Mouse (Mus musculus): ENCODE measurements at regions not wholly inside any gene's neighbourhood (a gene's known extent, or its start where the extent isn't known, plus 50 kb on each side); places are given as distances from the start of the nearest gene placed in this dataset.
"Not testable (repeated sequence)": the region's sequence is repeated elsewhere in the genome, so short reads cannot be mapped to it uniquely, and the experiment has no call there.

- WGBS = 76% methylated on average over 11 of the region's 11 CpGs
- no peak overlapping the region for H3K4me3 ChIP-seq
- H3K9me3 ChIP-seq (replicated peaks) = no peaks in the 10 kb centered on the region
- no peaks in the 10 kb centered on the region for H3K36me3 ChIP-seq
- H3K4me1 ChIP-seq (replicated peaks) = no peaks in the 10 kb centered on the region
- ATAC-seq (replicated peaks; ENCODE audit: insufficient number of reproducible peaks, insufficient read depth, low FRiP score, low read depth) = no peak
- H3K9ac ChIP-seq = no peak overlapping the region
- no peak overlapping the region for H3K27ac ChIP-seq
- no peaks in the 10 kb centered on the region for H3K27me3 ChIP-seq
- H3K4me2 ChIP-seq = no peak overlapping the region
Observed at GRCm38 (mm10) chr6:24384193-24384888, 130.5 kb downstream of the Iqub start.

- H3K27ac ChIP-seq = no peak overlapping the region
Observed at GRCm38 (mm10) chr6:24379859-24380258, 135.0 kb downstream of the Iqub start.

GRCm38 (mm10) chr6:24376728-24377127, 138.1 kb downstream of the Iqub start:
- H3K36me3 ChIP-seq = no peaks in the 10 kb centered on the region
- no peaks in the 10 kb centered on the region for H3K27me3 ChIP-seq
- no peak overlapping the region for H3K27ac ChIP-seq
- no peaks in the 10 kb centered on the region for H3K9me3 ChIP-seq (replicated peaks)
- H3K4me3 ChIP-seq = no peak overlapping the region
- no peak for ATAC-seq (replicated peaks; ENCODE audit: insufficient number of reproducible peaks, insufficient read depth, low FRiP score, low read depth)
- no peaks in the 10 kb centered on the region for H3K4me1 ChIP-seq (replicated peaks)
- no peak overlapping the region for H3K9ac ChIP-seq
- 85% methylated on average over 4 of the region's 4 CpGs for WGBS
- H3K4me2 ChIP-seq = no peak overlapping the region

More at GRCm38 (mm10) chr6:24379859-24380258, 135.0 kb downstream of the Iqub start:
- ATAC-seq (replicated peaks; ENCODE audit: insufficient number of reproducible peaks, insufficient read depth, low FRiP score, low read depth) = no peak
- 38% methylated on average over 2 of the region's 2 CpGs for WGBS
- no peak overlapping the region for H3K9ac ChIP-seq
- no peaks in the 10 kb centered on the region for H3K36me3 ChIP-seq
- H3K9me3 ChIP-seq (replicated peaks) = no peaks in the 10 kb centered on the region
- H3K4me2 ChIP-seq = no peak overlapping the region
- no peaks in the 10 kb centered on the region for H3K27me3 ChIP-seq
- H3K4me3 ChIP-seq = no peak overlapping the region
- no peaks in the 10 kb centered on the region for H3K4me1 ChIP-seq (replicated peaks)

- Histone ChIP-seq H3K9me3 (replicated peaks) (no peaks in the 10 kb centered on the region), H3K27me3 (no peaks in the 10 kb centered on the region), H3K4me2 (no peak overlapping the region), H3K9ac (no peak overlapping the region), H3K27ac (no peak overlapping the region), H3K36me3 (no peaks in the 10 kb centered on the region), H3K4me1 (replicated peaks) (no peaks in the 10 kb centered on the region), H3K4me3 (no peak overlapping the region)
- 69% methylated on average over 6 of the region's 6 CpGs for WGBS
- ATAC-seq (replicated peaks; ENCODE audit: insufficient number of reproducible peaks, insufficient read depth, low FRiP score, low read depth) = no peak
Observed at GRCm38 (mm10) chr6:24373161-24373560, 141.7 kb downstream of the Iqub start.

- H3K27ac ChIP-seq = no peak overlapping the region
- H3K4me2 ChIP-seq = no peak overlapping the region
- H3K36me3 ChIP-seq = no peaks in the 10 kb centered on the region
- H3K4me1 ChIP-seq (replicated peaks) = no peaks in the 10 kb centered on the region
- no peaks in the 10 kb centered on the region for H3K27me3 ChIP-seq
- no peak overlapping the region for H3K9ac ChIP-seq
- no peak for ATAC-seq (replicated peaks; ENCODE audit: insufficient number of reproducible peaks, insufficient read depth, low FRiP score, low read depth)
- WGBS = 53% methylated on average over 1 of the region's 1 CpGs
- no peaks in the 10 kb centered on the region for H3K9me3 ChIP-seq (replicated peaks)
- no peak overlapping the region for H3K4me3 ChIP-seq
Observed at GRCm38 (mm10) chr6:24371680-24372079, 143.2 kb downstream of the Iqub start.

GRCm38 (mm10) chr6:24350882-24351281, 164.0 kb downstream of the Iqub start:
- WGBS = 14% methylated on average over 5 of the region's 5 CpGs
- H3K4me3 ChIP-seq = no peak overlapping the region
- H3K27me3 ChIP-seq = no peaks in the 10 kb centered on the region
- H3K9ac ChIP-seq = no peak overlapping the region
- no peaks in the 10 kb centered on the region for H3K4me1 ChIP-seq (replicated peaks)
- ATAC-seq (replicated peaks; ENCODE audit: insufficient number of reproducible peaks, insufficient read depth, low FRiP score, low read depth) = no peak; the same call in 1 of the 2 replicates
- no peak overlapping the region for H3K27ac ChIP-seq
- H3K4me2 ChIP-seq = no peak overlapping the region
- H3K9me3 ChIP-seq (replicated peaks) = no peaks in the 10 kb centered on the region
- H3K36me3 ChIP-seq = no peaks in the 10 kb centered on the region

GRCm38 (mm10) chr6:24348481-24349062, 166.3 kb downstream of the Iqub start:
- Histone ChIP-seq H3K4me1 (replicated peaks) (no peaks in the 10 kb centered on the region), H3K4me2 (peak overlapping the region; percentile 6; the same call in 1 of the 2 replicates), H3K9ac (no peak overlapping the region), H3K27ac (no peak overlapping the region), H3K36me3 (no peaks in the 10 kb centered on the region), H3K4me3 (no peak overlapping the region), H3K27me3 (no peaks in the 10 kb centered on the region), H3K9me3 (replicated peaks) (no peaks in the 10 kb centered on the region)
- ATAC-seq (replicated peaks; ENCODE audit: insufficient number of reproducible peaks, insufficient read depth, low FRiP score, low read depth) = no peak
- 68% methylated on average over 8 of the region's 8 CpGs for WGBS

- no peak overlapping the region for H3K4me3 ChIP-seq
- peak overlapping the region; percentile 6; the same call in 1 of the 2 replicates for H3K4me2 ChIP-seq
- H3K36me3 ChIP-seq = no peaks in the 10 kb centered on the region
- H3K9ac ChIP-seq = no peak overlapping the region
- no peaks in the 10 kb centered on the region for H3K9me3 ChIP-seq (replicated peaks)
- ATAC-seq (replicated peaks; ENCODE audit: insufficient number of reproducible peaks, insufficient read depth, low FRiP score, low read depth) = no peak
- no peaks in the 10 kb centered on the region for H3K4me1 ChIP-seq (replicated peaks)
- H3K27me3 ChIP-seq = no peaks in the 10 kb centered on the region
- no peak overlapping the region for H3K27ac ChIP-seq
- 52% methylated on average over 13 of the region's 13 CpGs for WGBS
Observed at GRCm38 (mm10) chr6:24347745-24348480, 167.0 kb downstream of the Iqub start.

- H3K27ac ChIP-seq = no peak overlapping the region
- no peak for ATAC-seq (replicated peaks; ENCODE audit: insufficient number of reproducible peaks, insufficient read depth, low FRiP score, low read depth)
- no peaks in the 10 kb centered on the region for H3K4me1 ChIP-seq (replicated peaks)
- H3K36me3 ChIP-seq = no peaks in the 10 kb centered on the region
- H3K9ac ChIP-seq = no peak overlapping the region
- no peak overlapping the region for H3K4me2 ChIP-seq
- no peak overlapping the region for H3K4me3 ChIP-seq
- H3K9me3 ChIP-seq (replicated peaks) = no peaks in the 10 kb centered on the region
- no peaks in the 10 kb centered on the region for H3K27me3 ChIP-seq
Observed at GRCm38 (mm10) chr6:24342471-24342870, 172.4 kb downstream of the Iqub start.

GRCm38 (mm10) chr6:24342056-24342455, 172.8 kb downstream of the Iqub start:
- 92% methylated on average over 2 of the region's 2 CpGs for WGBS
- H3K36me3 ChIP-seq = no peaks in the 10 kb centered on the region
- no peaks in the 10 kb centered on the region for H3K27me3 ChIP-seq
- H3K27ac ChIP-seq = no peak overlapping the region
- H3K9ac ChIP-seq = no peak overlapping the region
- no peak overlapping the region for H3K4me2 ChIP-seq
- H3K4me3 ChIP-seq = no peak overlapping the region
- no peak for ATAC-seq (replicated peaks; ENCODE audit: insufficient number of reproducible peaks, insufficient read depth, low FRiP score, low read depth)
- H3K4me1 ChIP-seq (replicated peaks) = no peaks in the 10 kb centered on the region
- H3K9me3 ChIP-seq (replicated peaks) = no peaks in the 10 kb centered on the region

- not testable (repeated sequence) for H3K27ac ChIP-seq; ATAC-seq (replicated peaks; ENCODE audit: insufficient number of reproducible peaks, insufficient read depth, low FRiP score, low read depth); H3K4me3 ChIP-seq; H3K9ac ChIP-seq; H3K4me2 ChIP-seq; H3K9me3 ChIP-seq (replicated peaks); H3K27me3 ChIP-seq; H3K4me1 ChIP-seq (replicated peaks); H3K36me3 ChIP-seq
- WGBS = 58% methylated on average over 4 of the region's 4 CpGs
Observed at GRCm38 (mm10) chr6:24340107-24340506, 172.2 kb upstream of the Slc13a1 start.
